Mouse (Mus musculus): Measurements from ENCODE around the gene Gm4567.
"Not testable (repeated sequence)": the region's sequence is repeated elsewhere in the genome, so short reads cannot be mapped to it uniquely, and the experiment has no call there.

Gene Gm4567

DNA sequence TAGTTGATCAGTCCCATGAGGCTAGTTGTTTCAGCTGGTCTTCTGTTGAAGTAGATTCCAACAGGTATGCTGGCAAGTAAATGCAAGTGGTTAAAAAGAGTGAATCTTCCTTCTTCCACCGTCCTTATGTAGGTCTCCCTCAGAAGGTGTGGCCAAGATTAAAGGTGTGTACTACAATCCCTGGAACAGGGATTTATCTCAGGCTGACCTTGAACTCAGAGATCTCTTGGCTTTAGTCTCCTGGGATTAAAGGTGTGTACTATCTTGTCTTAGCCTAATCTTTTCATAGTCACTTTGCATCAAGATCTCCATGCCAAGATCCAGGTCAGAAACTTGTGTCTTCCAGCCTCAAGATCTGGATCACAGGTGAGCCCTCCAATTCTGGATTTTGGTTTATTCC, at the start of gene Gm4567:
Gene Gm4567 (minus strand): TSS at position 101 of the 400 bp plus-strand sequence.
- DNase-seq (ENCODE audit: low spot score): not testable (repeated sequence)

DNA sequence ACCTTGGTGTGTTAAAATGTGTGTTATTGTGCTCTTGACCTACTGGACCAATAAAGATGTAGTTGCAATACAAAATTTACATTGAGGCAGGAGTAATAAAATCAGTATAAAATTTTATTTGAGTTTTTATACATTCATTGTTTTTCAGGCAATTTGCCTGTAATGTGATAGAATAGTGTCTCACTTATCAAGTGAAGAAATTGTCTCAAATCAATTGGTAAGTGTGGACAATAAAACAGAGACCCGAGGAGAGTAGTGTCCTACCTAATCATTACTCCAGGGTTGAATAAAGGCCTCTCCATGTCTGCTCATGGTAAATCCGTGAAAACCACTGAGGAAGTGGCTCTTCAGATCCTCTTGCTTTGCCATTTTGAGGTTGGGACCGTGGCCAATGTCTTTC, 41.9 kb upstream of the Gm4567 start, which contains the start of gene Vmn1r157:
Gene Vmn1r157 (plus strand): TSS at position 301 of the 400 bp plus-strand sequence.
- not testable (repeated sequence) for DNase-seq (ENCODE audit: low spot score)

DNA sequence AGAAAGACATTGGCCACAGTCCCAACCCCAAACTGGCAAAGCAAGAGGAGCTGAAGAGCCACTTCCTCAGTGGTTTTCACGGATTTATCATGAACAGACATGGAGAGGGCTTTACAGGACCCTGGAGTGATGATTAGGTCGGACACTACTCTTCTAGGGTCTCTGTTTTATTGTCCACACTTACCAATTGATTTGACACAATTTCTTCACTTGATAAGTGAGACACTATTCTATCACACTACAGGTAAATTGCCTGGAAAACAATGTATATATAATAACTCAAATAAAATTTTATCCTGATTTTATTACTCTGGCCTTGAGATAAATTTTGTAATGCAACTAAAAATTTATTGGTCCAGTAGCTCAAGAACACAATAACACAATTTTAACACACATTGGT, 27.3 kb downstream of the Gm4567 start, which contains the start of gene Gm8693:
Gene Gm8693 (minus strand): TSS at position 101 of the 400 bp plus-strand sequence.
- DNase-seq (ENCODE audit: low spot score): not testable (repeated sequence)

Measured in urinary bladder, postnatal 25 days (tissue).